Mouse (Mus musculus): ENCODE measurements around the gene Ipo4. TPM values are rescaled to one million over a fixed set of nuclear protein-coding genes. Genes with fewer than 3 reads are reported as not detected.

Ipo4 gene
- polyA plus RNA-seq, 1 experiment from 2014 or later: 63.8 TPM

GRCm38 (mm10) chr14:55584303-55584701 is 51.5 kb downstream of the Ipo4 start:
- Histone ChIP-seq H3K4me2 (replicated peaks) (peak overlapping the region; percentile 93), H3K4me1 (replicated peaks) (peaks cover 9% of the 10 kb centered on the region; the same call in 1 of the 2 replicates), H3K27ac (no peak overlapping the region), H3K9me3 (no peaks in the 10 kb centered on the region), H3K27me3 (replicated peaks) (no peaks in the 10 kb centered on the region), H3K9ac (peak overlapping the region; percentile 53; the same call in 1 of the 2 replicates), H3K4me3 (replicated peaks) (peak overlapping the region; percentile 56), H3K36me3 (peaks cover 13% of the 10 kb centered on the region)
- WGBS: 35% methylated on average over 5 of the region's 5 CpGs
- ATAC-seq: no peak

DNA sequence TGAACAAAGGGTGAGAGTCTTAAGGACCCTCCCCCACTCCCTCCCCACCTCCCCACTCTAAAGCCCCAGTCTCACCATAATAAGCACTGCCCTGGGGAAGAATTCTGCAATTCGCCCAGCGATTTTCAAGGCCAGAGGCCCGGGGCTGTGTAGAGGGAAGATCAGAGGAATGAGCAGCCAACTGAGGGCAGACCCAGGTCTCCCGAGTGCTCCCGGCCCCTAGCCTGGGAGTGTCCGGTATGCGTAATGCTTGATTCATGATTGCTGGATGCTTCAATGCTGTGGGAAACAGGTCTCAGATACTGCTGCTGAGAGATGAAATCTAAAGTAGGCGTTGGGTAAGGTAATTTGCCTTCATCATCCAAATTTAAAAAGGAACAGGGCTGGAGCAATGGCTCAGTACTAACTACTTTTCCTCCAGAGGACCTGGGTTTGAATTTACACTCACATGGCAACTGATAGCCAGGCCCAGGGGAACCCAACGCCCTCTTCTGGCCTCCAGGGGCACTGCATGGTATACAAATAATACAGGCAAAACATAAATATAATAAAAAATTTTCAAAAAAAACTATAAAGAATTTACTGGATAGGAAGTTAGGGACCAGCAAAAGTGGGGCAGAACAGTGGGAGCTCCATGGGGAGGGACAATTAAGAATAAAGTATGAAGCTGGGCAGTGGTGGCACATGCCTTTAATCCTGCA is 53.6 kb downstream of the Ipo4 start:
- H3K4me2 ChIP-seq (replicated peaks): no peak overlapping the region
- no peak overlapping the region for H3K27ac ChIP-seq
- H3K4me3 ChIP-seq (replicated peaks): no peak overlapping the region
- H3K36me3 ChIP-seq: peaks cover 13% of the 10 kb centered on the region
- H3K9me3 ChIP-seq: no peaks in the 10 kb centered on the region
- no peaks in the 10 kb centered on the region for H3K27me3 ChIP-seq (replicated peaks)
- ATAC-seq: no peak
- H3K9ac ChIP-seq: no peak overlapping the region
- H3K4me1 ChIP-seq (replicated peaks): peaks cover 11% of the 10 kb centered on the region; the same call in 1 of the 2 replicates
- 68% methylated on average over 9 of the region's 9 CpGs for WGBS

- H3K9me3 ChIP-seq: no peaks in the 10 kb centered on the region
- H3K9ac ChIP-seq: no peak overlapping the region
- H3K36me3 ChIP-seq: peaks cover 13% of the 10 kb centered on the region
- no peak for ATAC-seq
- 94% methylated on average over 16 of the region's 16 CpGs for WGBS
- H3K4me2 ChIP-seq (replicated peaks): no peak overlapping the region
- H3K27me3 ChIP-seq (replicated peaks): no peaks in the 10 kb centered on the region
- H3K27ac ChIP-seq: no peak overlapping the region
- H3K4me3 ChIP-seq (replicated peaks): no peak overlapping the region
- peaks cover 13% of the 10 kb centered on the region for H3K4me1 ChIP-seq (replicated peaks)
Observed at GRCm38 (mm10) chr14:55580731-55581130, 55.0 kb downstream of the Ipo4 start.

DNA sequence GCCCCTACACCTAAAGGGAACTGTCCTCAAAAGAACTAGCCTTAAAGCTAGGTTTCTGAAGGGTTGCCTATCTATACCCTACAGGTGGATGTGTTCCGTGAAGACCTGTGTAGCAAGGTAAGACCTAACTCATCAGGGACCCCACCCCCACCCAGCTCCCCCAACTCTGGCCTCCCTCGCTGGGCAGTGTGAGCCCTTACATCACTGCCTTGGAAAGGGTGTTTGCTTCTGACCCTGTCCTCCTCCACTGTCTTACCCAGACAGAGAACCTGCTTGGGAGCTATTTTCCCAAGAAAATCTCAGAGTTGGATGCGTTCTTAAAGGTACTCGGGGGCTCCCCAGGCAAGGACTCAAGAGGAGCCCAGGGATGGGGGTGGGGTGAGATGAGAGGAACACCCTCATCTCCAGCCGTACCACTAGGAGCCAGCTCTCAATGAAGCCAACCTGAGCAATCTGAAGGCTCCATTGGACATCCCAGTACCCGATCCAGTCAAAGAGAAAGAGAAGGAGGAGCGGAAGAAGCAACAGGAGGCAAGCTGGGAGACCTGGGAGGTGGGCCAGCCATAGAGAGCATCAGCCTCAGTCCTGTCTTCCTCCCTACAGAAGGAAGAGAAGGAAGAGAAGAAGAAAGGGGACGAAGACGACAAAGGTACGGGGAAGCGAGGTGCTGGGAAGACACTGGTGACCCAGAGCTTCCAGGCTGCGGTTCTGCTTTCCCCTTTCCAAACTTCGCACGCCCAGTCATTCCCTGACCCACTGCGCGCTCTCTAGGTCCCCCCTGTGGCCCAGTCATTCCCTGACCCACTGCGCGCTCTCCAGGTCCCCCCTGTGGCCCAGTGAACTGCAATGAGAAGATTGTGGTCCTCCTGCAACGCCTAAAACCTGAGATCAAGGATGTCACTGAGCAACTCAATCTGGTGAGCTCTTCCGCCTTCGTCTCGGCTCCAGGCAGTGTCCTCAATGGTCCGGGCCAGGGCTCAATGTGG is 56.0 kb downstream of the Ipo4 start:
- H3K4me3 ChIP-seq (replicated peaks): no peak overlapping the region
- H3K4me1 ChIP-seq (replicated peaks): peaks cover 13% of the 10 kb centered on the region
- peaks cover 13% of the 10 kb centered on the region for H3K36me3 ChIP-seq
- H3K9ac ChIP-seq: no peak overlapping the region
- ATAC-seq: no peak
- no peaks in the 10 kb centered on the region for H3K9me3 ChIP-seq
- H3K27ac ChIP-seq: no peak overlapping the region
- 87% methylated on average over 23 of the region's 23 CpGs for WGBS
- no peaks in the 10 kb centered on the region for H3K27me3 ChIP-seq (replicated peaks)
- peak overlapping the region; percentile 79; the same call in 1 of the 2 replicates for H3K4me2 ChIP-seq (replicated peaks)

DNA sequence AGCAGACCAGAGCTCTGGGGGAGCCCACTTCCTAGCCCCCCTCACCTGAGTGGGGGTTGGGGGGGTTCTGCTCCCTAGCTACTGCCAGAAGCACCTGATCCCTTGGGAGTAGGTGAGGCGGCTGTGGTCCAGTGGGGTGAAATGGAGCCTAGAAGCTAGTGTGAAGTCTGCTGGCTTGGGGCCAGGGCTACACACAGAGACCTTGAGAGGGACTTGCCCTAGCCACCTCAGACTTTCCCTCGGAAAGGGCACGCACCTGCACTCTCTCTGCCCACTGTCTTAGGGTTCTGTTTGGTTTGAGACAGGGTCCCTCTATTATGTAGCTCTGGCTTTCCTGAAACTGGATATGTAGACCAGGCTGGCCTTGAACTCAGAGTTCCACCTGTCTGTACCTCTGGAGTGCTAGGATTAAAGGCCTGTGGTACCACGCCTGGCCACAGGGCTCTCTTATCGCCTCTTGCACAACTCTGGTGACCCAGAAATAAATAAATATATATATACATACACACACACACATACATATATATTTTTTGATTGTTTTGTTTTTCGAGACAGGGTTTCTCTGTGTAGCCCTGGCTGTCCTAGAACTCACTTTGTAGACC is 57.0 kb downstream of the Ipo4 start:
- H3K36me3 ChIP-seq: peaks cover 13% of the 10 kb centered on the region
- peak overlapping the region; percentile 79 for H3K4me3 ChIP-seq (replicated peaks)
- 20% methylated on average over 6 of the region's 6 CpGs for WGBS
- H3K4me2 ChIP-seq (replicated peaks): peak overlapping the region; percentile 79
- peak; percentile 69 for ATAC-seq
- H3K9me3 ChIP-seq: no peaks in the 10 kb centered on the region
- no peaks in the 10 kb centered on the region for H3K27me3 ChIP-seq (replicated peaks)
- peaks cover 10% of the 10 kb centered on the region for H3K4me1 ChIP-seq (replicated peaks)
- H3K9ac ChIP-seq: peak overlapping the region; percentile 92
- H3K27ac ChIP-seq: peak overlapping the region; percentile 88

- Histone ChIP-seq H3K36me3 (peaks cover 13% of the 10 kb centered on the region), H3K4me2 (replicated peaks) (peak within 1 kb of the TSS; percentile 79), H3K27me3 (replicated peaks) (no peaks in the 10 kb centered on the region), H3K4me3 (replicated peaks) (peak within 1 kb of the TSS; percentile 79), H3K9me3 (no peaks in the 10 kb centered on the region), H3K4me1 (replicated peaks) (peaks cover 10% of the 10 kb centered on the region), H3K9ac (peak within 1 kb of the TSS; percentile 92), H3K27ac (peak within 1 kb of the TSS; percentile 88)
- ATAC-seq: peak; percentile 94
- under 1% methylated on average over 32 of the region's 32 CpGs for WGBS
Observed at GRCm38 (mm10) chr14:55577871-55578667, 57.7 kb downstream of the Ipo4 start, which contains the start of gene Psme1. Gene Psme1 (plus strand): TSS chr14:55578123.

DNA sequence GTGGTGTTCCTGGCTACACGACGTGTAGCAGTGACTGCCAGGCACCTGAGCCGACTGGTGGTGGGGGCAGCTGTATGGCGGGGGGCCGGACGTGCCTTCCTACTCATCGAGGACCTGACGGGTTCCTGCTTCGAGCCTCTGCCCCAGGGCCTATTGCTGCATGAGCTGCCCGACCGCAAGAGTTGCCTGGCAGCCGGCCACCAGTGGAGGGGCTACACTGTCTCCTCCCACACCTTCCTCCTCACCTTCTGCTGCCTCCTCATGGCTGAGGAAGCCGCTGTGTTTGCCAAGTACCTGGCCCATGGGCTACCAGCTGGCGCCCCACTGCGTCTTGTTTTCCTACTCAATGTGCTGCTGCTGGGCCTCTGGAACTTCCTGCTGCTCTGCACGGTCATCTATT is 59.4 kb downstream of the Ipo4 start:
- Histone ChIP-seq H3K4me1 (replicated peaks) (peaks cover 10% of the 10 kb centered on the region), H3K36me3 (peaks cover 10% of the 10 kb centered on the region), H3K27ac (no peak overlapping the region), H3K27me3 (replicated peaks) (no peaks in the 10 kb centered on the region), H3K9me3 (no peaks in the 10 kb centered on the region), H3K9ac (no peak overlapping the region), H3K4me3 (replicated peaks) (no peak overlapping the region), H3K4me2 (replicated peaks) (no peak overlapping the region)
- ATAC-seq: no peak
- 80% methylated on average over 16 of the region's 16 CpGs for WGBS

DNA sequence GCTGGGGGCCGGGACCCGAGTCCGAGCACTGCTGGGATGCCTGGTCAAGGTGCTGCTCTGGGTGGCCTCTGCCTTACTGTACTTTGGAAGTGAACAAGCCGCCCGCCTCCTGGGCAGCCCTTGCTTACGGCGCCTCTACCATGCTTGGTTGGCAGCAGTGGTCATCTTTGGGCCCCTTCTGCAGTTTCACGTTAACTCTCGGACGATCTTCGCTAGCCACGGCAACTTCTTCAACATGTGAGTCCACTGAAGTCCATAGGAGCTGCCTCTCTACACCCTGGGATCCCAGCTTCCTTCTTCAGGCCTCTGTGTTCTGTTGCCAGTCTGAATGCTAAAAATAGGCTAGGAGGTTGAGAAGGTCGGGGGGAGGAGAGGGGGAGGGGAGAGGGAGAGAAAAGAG is 60.0 kb downstream of the Ipo4 start:
- H3K9ac ChIP-seq: no peak overlapping the region
- whole genome bisulfite sequencing: 70% methylated on average over 13 of the region's 13 CpGs
- H3K36me3 ChIP-seq: peaks cover 6% of the 10 kb centered on the region; the same call in 1 of the 2 replicates
- peaks cover 10% of the 10 kb centered on the region for H3K4me1 ChIP-seq (replicated peaks)
- H3K4me2 ChIP-seq (replicated peaks): no peak overlapping the region
- H3K27me3 ChIP-seq (replicated peaks): no peaks in the 10 kb centered on the region
- H3K9me3 ChIP-seq: no peaks in the 10 kb centered on the region
- H3K27ac ChIP-seq: no peak overlapping the region
- H3K4me3 ChIP-seq (replicated peaks): no peak overlapping the region
- no peak for ATAC-seq

Other genes starting within 250 kb of the Ipo4 start
- 137 and 139 TPM in 2 replicates for gene Dhrs4, start 157.2 kb downstream of the Ipo4 start, polyA plus RNA-seq (2015; fragmentation: Nextera tagmentation; extraction: Ambion mirVana)
- 2.2 and 2.4 TPM in 2 replicates for gene Carmil3, start 145.3 kb downstream of the Ipo4 start, polyA plus RNA-seq (2015; fragmentation: Nextera tagmentation; extraction: Ambion mirVana)
- 0.25 and 0.40 TPM in 2 replicates for gene Cpne6, start 125.5 kb downstream of the Ipo4 start, polyA plus RNA-seq (2015; fragmentation: Nextera tagmentation; extraction: Ambion mirVana)
- not detected in 2 replicates for gene Nrl, start 111.0 kb downstream of the Ipo4 start, polyA plus RNA-seq (2015; fragmentation: Nextera tagmentation; extraction: Ambion mirVana)
- gene Pck2, start 95.7 kb downstream of the Ipo4 start, polyA plus RNA-seq (2015; fragmentation: Nextera tagmentation; extraction: Ambion mirVana): 48.8 and 50.8 TPM in 2 replicates
- gene Dcaf11, start 76.0 kb downstream of the Ipo4 start, polyA plus RNA-seq (2015; fragmentation: Nextera tagmentation; extraction: Ambion mirVana): 72.8 and 86.2 TPM in 2 replicates
- gene A730061H03Rik, start 75.6 kb downstream of the Ipo4 start, polyA plus RNA-seq (2015; fragmentation: Nextera tagmentation; extraction: Ambion mirVana): 2.2 and 2.4 TPM in 2 replicates
- 0.49 and 0.72 TPM in 2 replicates for gene Fitm1, start 60.3 kb downstream of the Ipo4 start, polyA plus RNA-seq (2015; fragmentation: Nextera tagmentation; extraction: Ambion mirVana)
- gene Psme1, start 57.8 kb downstream of the Ipo4 start, polyA plus RNA-seq (2015; fragmentation: Nextera tagmentation; extraction: Ambion mirVana): 197 and 207 TPM in 2 replicates
- 9.6 and 11.6 TPM in 2 replicates for gene Emc9, start 50.7 kb downstream of the Ipo4 start, polyA plus RNA-seq (2015; fragmentation: Nextera tagmentation; extraction: Ambion mirVana)
- 343 and 366 TPM in 2 replicates for gene Psme2, start 44.8 kb downstream of the Ipo4 start, polyA plus RNA-seq (2015; fragmentation: Nextera tagmentation; extraction: Ambion mirVana)
- gene Rnf31, start 44.2 kb downstream of the Ipo4 start, polyA plus RNA-seq (2015; fragmentation: Nextera tagmentation; extraction: Ambion mirVana): 15.7 and 16.3 TPM in 2 replicates
- gene Irf9, start 32.4 kb downstream of the Ipo4 start, polyA plus RNA-seq (2015; fragmentation: Nextera tagmentation; extraction: Ambion mirVana): 10.5 and 10.8 TPM in 2 replicates
- 8.2 and 10.5 TPM in 2 replicates for gene Rec8, start 17.9 kb downstream of the Ipo4 start, polyA plus RNA-seq (2015; fragmentation: Nextera tagmentation; extraction: Ambion mirVana)
- 0.86 and 2.6 TPM in 2 replicates for gene Gm49378, start 1.9 kb upstream of the Ipo4 start, polyA plus RNA-seq (2015; fragmentation: Nextera tagmentation; extraction: Ambion mirVana)
- gene Tm9sf1, start 7.8 kb upstream of the Ipo4 start, polyA plus RNA-seq (2015; fragmentation: Nextera tagmentation; extraction: Ambion mirVana): 119 and 124 TPM in 2 replicates
- gene Tssk4, start 14.2 kb upstream of the Ipo4 start, polyA plus RNA-seq (2015; fragmentation: Nextera tagmentation; extraction: Ambion mirVana): 0.75 and 1.2 TPM in 2 replicates
- 58.4 and 62.1 TPM in 2 replicates for gene Mdp1, start 24.6 kb upstream of the Ipo4 start, polyA plus RNA-seq (2015; fragmentation: Nextera tagmentation; extraction: Ambion mirVana)
- gene Gmpr2, start 36.0 kb upstream of the Ipo4 start, polyA plus RNA-seq (2015; fragmentation: Nextera tagmentation; extraction: Ambion mirVana): 58.6 and 58.7 TPM in 2 replicates
- 510 and 527 TPM in 2 replicates for gene Nedd8, start 36.2 kb upstream of the Ipo4 start, polyA plus RNA-seq (2015; fragmentation: Nextera tagmentation; extraction: Ambion mirVana)
- gene Tinf2, start 45.9 kb upstream of the Ipo4 start, polyA plus RNA-seq (2015; fragmentation: Nextera tagmentation; extraction: Ambion mirVana): 35.8 and 38.7 TPM in 2 replicates
- 1.1 and 1.2 TPM in 2 replicates for gene Tgm1, start 78.0 kb upstream of the Ipo4 start, polyA plus RNA-seq (2015; fragmentation: Nextera tagmentation; extraction: Ambion mirVana)
- 34.1 and 34.9 TPM in 2 replicates for gene Rabggta, start 86.3 kb upstream of the Ipo4 start, polyA plus RNA-seq (2015; fragmentation: Nextera tagmentation; extraction: Ambion mirVana)
- 99.4 and 117 TPM in 2 replicates for gene Dhrs1, start 109.7 kb upstream of the Ipo4 start, polyA plus RNA-seq (2015; fragmentation: Nextera tagmentation; extraction: Ambion mirVana)
- gene Nop9, start 109.7 kb upstream of the Ipo4 start, polyA plus RNA-seq (2015; fragmentation: Nextera tagmentation; extraction: Ambion mirVana): 35.6 and 36.0 TPM in 2 replicates
- 52.7 and 63.5 TPM in 2 replicates for gene Cideb, start 122.5 kb upstream of the Ipo4 start, polyA plus RNA-seq (2015; fragmentation: Nextera tagmentation; extraction: Ambion mirVana)
- gene Ltb4r2, start 125.5 kb upstream of the Ipo4 start, polyA plus RNA-seq (2015; fragmentation: Nextera tagmentation; extraction: Ambion mirVana): 0.31 and 0.52 TPM in 2 replicates
- 0.93 and 1.0 TPM in 2 replicates for gene Ltb4r1, start 130.0 kb upstream of the Ipo4 start, polyA plus RNA-seq (2015; fragmentation: Nextera tagmentation; extraction: Ambion mirVana)
- 6.7 and 7.0 TPM in 2 replicates for gene Adcy4, start 148.1 kb upstream of the Ipo4 start, polyA plus RNA-seq (2015; fragmentation: Nextera tagmentation; extraction: Ambion mirVana)
- 45.2 and 45.6 TPM in 2 replicates for gene Ripk3, start 152.9 kb upstream of the Ipo4 start, polyA plus RNA-seq (2015; fragmentation: Nextera tagmentation; extraction: Ambion mirVana)
- gene Nfatc4, start 187.2 kb upstream of the Ipo4 start, polyA plus RNA-seq (2015; fragmentation: Nextera tagmentation; extraction: Ambion mirVana): 25.7 and 26.3 TPM in 2 replicates
- gene Nynrin, start 218.1 kb upstream of the Ipo4 start, polyA plus RNA-seq (2015; fragmentation: Nextera tagmentation; extraction: Ambion mirVana): 14.5 and 18.3 TPM in 2 replicates
- 0.18 and 0.29 TPM in 2 replicates for gene Cbln3, start 248.4 kb upstream of the Ipo4 start, polyA plus RNA-seq (2015; fragmentation: Nextera tagmentation; extraction: Ambion mirVana)
- 15.1 and 15.4 TPM in 2 replicates for gene Khnyn, start 249.0 kb upstream of the Ipo4 start, polyA plus RNA-seq (2015; fragmentation: Nextera tagmentation; extraction: Ambion mirVana)